Mouse (Mus musculus): ENCODE data around the gene Ankzf1. TPM values are rescaled to one million over a fixed set of nuclear protein-coding genes. Genes with fewer than 3 reads are reported as not detected.

Gene Ankzf1
- 13.2 and 14.7 TPM in 2 replicates for total RNA-seq (2014; fragmentation: Nextera tagmentation)
- 16.9 and 24.1 TPM in 2 replicates for total RNA-seq (2017)

- ATAC-seq (replicated peaks; ENCODE audit: low FRiP score, low TSS enrichment, poor library complexity, severe bottlenecking) = peak; percentile 98
These were observed at the start of gene Ankzf1, which contains the start of gene Atg9a for GRCm38 (mm10) chr1:75191622-75192402. Gene Ankzf1, plus strand, starts transcription at chr1:75192151. Gene Atg9a, minus strand, starts transcription at chr1:75192196.

GRCm38 (mm10) chr1:75142301-75143261, 49.4 kb upstream of the Ankzf1 start, which contains the start of the genes Cnppd1 and Retreg2:
Gene Cnppd1, minus strand, starts transcription at chr1:75142711.
Gene Retreg2, plus strand, starts transcription at chr1:75142778.
- ATAC-seq (replicated peaks; ENCODE audit: low FRiP score, low TSS enrichment, poor library complexity, severe bottlenecking) = peak; percentile 62

GRCm38 (mm10) chr1:75145589-75145988, 46.4 kb upstream of the Ankzf1 start:
- peak; percentile 49 for ATAC-seq (replicated peaks; ENCODE audit: low FRiP score, low TSS enrichment, poor library complexity, severe bottlenecking)

- ATAC-seq (replicated peaks; ENCODE audit: low FRiP score, low TSS enrichment, poor library complexity, severe bottlenecking) = no peak
These were observed 44.4 kb upstream of the Ankzf1 start for GRCm38 (mm10) chr1:75147411-75148135.

GRCm38 (mm10) chr1:75148727-75149126, 43.2 kb upstream of the Ankzf1 start:
- no peak for ATAC-seq (replicated peaks; ENCODE audit: low FRiP score, low TSS enrichment, poor library complexity, severe bottlenecking)

GRCm38 (mm10) chr1:75155837-75156236, 36.1 kb upstream of the Ankzf1 start:
- peak; percentile 54 for ATAC-seq (replicated peaks; ENCODE audit: low FRiP score, low TSS enrichment, poor library complexity, severe bottlenecking)

GRCm38 (mm10) chr1:75158990-75159389, 33.0 kb upstream of the Ankzf1 start:
- no peak for ATAC-seq (replicated peaks; ENCODE audit: low FRiP score, low TSS enrichment, poor library complexity, severe bottlenecking)

- peak; percentile 86 for ATAC-seq (replicated peaks; ENCODE audit: low FRiP score, low TSS enrichment, poor library complexity, severe bottlenecking)
These were observed 32.3 kb upstream of the Ankzf1 start for GRCm38 (mm10) chr1:75159540-75160255.

- no peak for ATAC-seq (replicated peaks; ENCODE audit: low FRiP score, low TSS enrichment, poor library complexity, severe bottlenecking)
These were observed 31.7 kb upstream of the Ankzf1 start for GRCm38 (mm10) chr1:75160256-75160617.

GRCm38 (mm10) chr1:75168093-75168471, 23.9 kb upstream of the Ankzf1 start:
- peak; percentile 20 for ATAC-seq (replicated peaks; ENCODE audit: low FRiP score, low TSS enrichment, poor library complexity, severe bottlenecking)

GRCm38 (mm10) chr1:75168472-75169464, 23.2 kb upstream of the Ankzf1 start, which contains the start of gene Zfand2b:
Gene Zfand2b, plus strand, starts transcription at chr1:75168646.
- ATAC-seq (replicated peaks; ENCODE audit: low FRiP score, low TSS enrichment, poor library complexity, severe bottlenecking) = peak; percentile 94

GRCm38 (mm10) chr1:75179334-75180104, 12.4 kb upstream of the Ankzf1 start:
- peak; percentile 71 for ATAC-seq (replicated peaks; ENCODE audit: low FRiP score, low TSS enrichment, poor library complexity, severe bottlenecking)

GRCm38 (mm10) chr1:75180105-75180590, 11.8 kb upstream of the Ankzf1 start, which contains the start of gene Abcb6:
Gene Abcb6, minus strand, starts transcription at chr1:75180392.
- peak; percentile 84 for ATAC-seq (replicated peaks; ENCODE audit: low FRiP score, low TSS enrichment, poor library complexity, severe bottlenecking)

- no peak for ATAC-seq (replicated peaks; ENCODE audit: low FRiP score, low TSS enrichment, poor library complexity, severe bottlenecking)
These were observed 11.2 kb upstream of the Ankzf1 start for GRCm38 (mm10) chr1:75180741-75181140.

- no peak for ATAC-seq (replicated peaks; ENCODE audit: low FRiP score, low TSS enrichment, poor library complexity, severe bottlenecking)
These were observed 10.5 kb upstream of the Ankzf1 start for GRCm38 (mm10) chr1:75181377-75181870.

GRCm38 (mm10) chr1:75182160-75182559, 9.8 kb upstream of the Ankzf1 start:
- no peak for ATAC-seq (replicated peaks; ENCODE audit: low FRiP score, low TSS enrichment, poor library complexity, severe bottlenecking)

All from megakaryocyte-erythroid progenitor cell, adult 5-6 weeks (primary cell).